Mouse (Mus musculus): Measurements from ENCODE around the gene Cpa3. TPM values are rescaled to one million over a fixed set of nuclear protein-coding genes. Genes with fewer than 3 reads are reported as not detected.

The Cpa3 gene
- polyA plus RNA-seq (2016; fragmentation: Nextera tagmentation; extraction: Ambion mirVana), result 3.6 and 4.2 TPM in 2 replicates

- no peaks in the 10 kb centered on the region for H3K9me3 ChIP-seq (replicated peaks)
- H3K27ac ChIP-seq, result no peak within 1 kb of the TSS
- WGBS (ENCODE audit: insufficient replicate concordance), result 24% methylated on average over 3 of the region's 3 CpGs
- no peaks in the 10 kb centered on the region for H3K4me1 ChIP-seq
- no peak within 1 kb of the TSS for H3K9ac ChIP-seq
- H3K4me3 ChIP-seq, result no peak within 1 kb of the TSS
- no peak for ATAC-seq
- H3K4me2 ChIP-seq, result no peak within 1 kb of the TSS
- H3K27me3 ChIP-seq (replicated peaks), result no peaks in the 10 kb centered on the region
- no peaks in the 10 kb centered on the region for H3K36me3 ChIP-seq
These were observed at the start of gene Cpa3 for GRCm38 (mm10) chr3:20242050-20242449. Cpa3 (minus strand) TSS chr3:20242181.

- ATAC-seq, result no peak
- H3K4me3 ChIP-seq, result no peak overlapping the region
- no peak overlapping the region for H3K9ac ChIP-seq
- H3K27ac ChIP-seq, result no peak overlapping the region
- H3K36me3 ChIP-seq, result no peaks in the 10 kb centered on the region
- H3K4me1 ChIP-seq, result no peaks in the 10 kb centered on the region; the same call in 1 of the 2 replicates
- no peaks in the 10 kb centered on the region for H3K9me3 ChIP-seq (replicated peaks)
- no peak overlapping the region for H3K4me2 ChIP-seq
- no peaks in the 10 kb centered on the region for H3K27me3 ChIP-seq (replicated peaks)
These were observed 49.4 kb upstream of the Cpa3 start for GRCm38 (mm10) chr3:20291370-20291769.

- Histone ChIP-seq H3K4me1 (no peaks in the 10 kb centered on the region), H3K27me3 (replicated peaks) (no peaks in the 10 kb centered on the region), H3K27ac (no peak overlapping the region), H3K4me2 (no peak overlapping the region), H3K4me3 (no peak overlapping the region), H3K9ac (no peak overlapping the region), H3K36me3 (no peaks in the 10 kb centered on the region), H3K9me3 (replicated peaks) (no peaks in the 10 kb centered on the region)
- no peak for ATAC-seq
- WGBS (ENCODE audit: insufficient replicate concordance), result 78% methylated on average over 2 of the region's 2 CpGs
These were observed 46.8 kb upstream of the Cpa3 start for GRCm38 (mm10) chr3:20288761-20289160.

GRCm38 (mm10) chr3:20281796-20282195 lies 39.8 kb upstream of the Cpa3 start:
- Histone ChIP-seq H3K4me3 (no peak overlapping the region), H3K27ac (no peak overlapping the region), H3K9ac (no peak overlapping the region), H3K4me1 (no peaks in the 10 kb centered on the region), H3K36me3 (no peaks in the 10 kb centered on the region), H3K4me2 (no peak overlapping the region), H3K9me3 (replicated peaks) (no peaks in the 10 kb centered on the region), H3K27me3 (replicated peaks) (no peaks in the 10 kb centered on the region)
- WGBS (ENCODE audit: insufficient replicate concordance), result 30% methylated on average over 1 of the region's 1 CpGs
- ATAC-seq, result no peak

- Histone ChIP-seq H3K36me3 (no peaks in the 10 kb centered on the region), H3K4me2 (no peak within 1 kb of the TSS), H3K9me3 (replicated peaks) (no peaks in the 10 kb centered on the region), H3K4me3 (no peak within 1 kb of the TSS), H3K27me3 (replicated peaks) (no peaks in the 10 kb centered on the region), H3K27ac (no peak within 1 kb of the TSS), H3K4me1 (no peaks in the 10 kb centered on the region), H3K9ac (no peak within 1 kb of the TSS)
- ATAC-seq, result no peak
- WGBS (ENCODE audit: insufficient replicate concordance), result 76% methylated on average over 3 of the region's 3 CpGs
These were observed 33.7 kb upstream of the Cpa3 start, which contains the start of gene Cpb1 for GRCm38 (mm10) chr3:20275633-20276032. Cpb1 (minus strand) TSS chr3:20275733.

- Histone ChIP-seq H3K9me3 (replicated peaks) (no peaks in the 10 kb centered on the region), H3K9ac (no peak overlapping the region), H3K4me2 (no peak overlapping the region), H3K27me3 (replicated peaks) (no peaks in the 10 kb centered on the region), H3K27ac (no peak overlapping the region), H3K4me3 (no peak overlapping the region), H3K36me3 (no peaks in the 10 kb centered on the region), H3K4me1 (no peaks in the 10 kb centered on the region)
- WGBS (ENCODE audit: insufficient replicate concordance), result 36% methylated on average over 9 of the region's 9 CpGs
- ATAC-seq, result no peak
These were observed 12.8 kb upstream of the Cpa3 start for GRCm38 (mm10) chr3:20254566-20255479.

- no peak overlapping the region for H3K9ac ChIP-seq
- no peaks in the 10 kb centered on the region for H3K4me1 ChIP-seq
- no peak overlapping the region for H3K4me3 ChIP-seq
- H3K4me2 ChIP-seq, result no peak overlapping the region
- no peaks in the 10 kb centered on the region for H3K9me3 ChIP-seq (replicated peaks)
- H3K27me3 ChIP-seq (replicated peaks), result no peaks in the 10 kb centered on the region
- no peaks in the 10 kb centered on the region for H3K36me3 ChIP-seq
- WGBS (ENCODE audit: insufficient replicate concordance), result 26% methylated on average over 1 of the region's 1 CpGs
- no peak for ATAC-seq
- no peak overlapping the region for H3K27ac ChIP-seq
These were observed 1.9 kb upstream of the Cpa3 start for GRCm38 (mm10) chr3:20243913-20244312.

- Histone ChIP-seq H3K9me3 (replicated peaks) (no peaks in the 10 kb centered on the region), H3K4me3 (no peak overlapping the region), H3K9ac (no peak overlapping the region), H3K27ac (no peak overlapping the region), H3K27me3 (replicated peaks) (no peaks in the 10 kb centered on the region), H3K4me2 (no peak overlapping the region), H3K36me3 (no peaks in the 10 kb centered on the region), H3K4me1 (no peaks in the 10 kb centered on the region)
- no peak for ATAC-seq
- WGBS (ENCODE audit: insufficient replicate concordance), result 39% methylated on average over 3 of the region's 3 CpGs
These were observed 2.2 kb downstream of the Cpa3 start for GRCm38 (mm10) chr3:20239741-20240140.

- Histone ChIP-seq H3K36me3 (no peaks in the 10 kb centered on the region), H3K27ac (no peak overlapping the region), H3K9me3 (replicated peaks) (no peaks in the 10 kb centered on the region), H3K9ac (no peak overlapping the region), H3K4me3 (no peak overlapping the region), H3K4me1 (no peaks in the 10 kb centered on the region), H3K27me3 (replicated peaks) (no peaks in the 10 kb centered on the region), H3K4me2 (no peak overlapping the region)
- ATAC-seq, result no peak
- WGBS (ENCODE audit: insufficient replicate concordance), result 50% methylated on average over 1 of the region's 1 CpGs
These were observed 5.0 kb downstream of the Cpa3 start for GRCm38 (mm10) chr3:20236965-20237364.

- Histone ChIP-seq H3K27ac (no peak overlapping the region), H3K9ac (no peak overlapping the region), H3K27me3 (replicated peaks) (no peaks in the 10 kb centered on the region), H3K9me3 (replicated peaks) (no peaks in the 10 kb centered on the region), H3K36me3 (no peaks in the 10 kb centered on the region), H3K4me2 (no peak overlapping the region), H3K4me1 (no peaks in the 10 kb centered on the region), H3K4me3 (no peak overlapping the region)
- WGBS (ENCODE audit: insufficient replicate concordance), result 26% methylated on average over 1 of the region's 1 CpGs
- ATAC-seq, result no peak
These were observed 13.0 kb downstream of the Cpa3 start for GRCm38 (mm10) chr3:20229027-20229426.

- H3K9me3 ChIP-seq (replicated peaks), result no peaks in the 10 kb centered on the region
- H3K9ac ChIP-seq, result no peak overlapping the region
- no peak overlapping the region for H3K27ac ChIP-seq
- H3K27me3 ChIP-seq (replicated peaks), result no peaks in the 10 kb centered on the region
- WGBS (ENCODE audit: insufficient replicate concordance), result 65% methylated on average over 2 of the region's 2 CpGs
- H3K4me1 ChIP-seq, result no peaks in the 10 kb centered on the region
- H3K4me2 ChIP-seq, result no peak overlapping the region
- H3K36me3 ChIP-seq, result no peaks in the 10 kb centered on the region
- ATAC-seq, result no peak
- no peak overlapping the region for H3K4me3 ChIP-seq
These were observed 16.6 kb downstream of the Cpa3 start for GRCm38 (mm10) chr3:20225429-20225828.

GRCm38 (mm10) chr3:20222926-20223698 lies 18.9 kb downstream of the Cpa3 start:
- Histone ChIP-seq H3K27ac (no peak overlapping the region), H3K27me3 (replicated peaks) (no peaks in the 10 kb centered on the region), H3K36me3 (no peaks in the 10 kb centered on the region), H3K4me1 (no peaks in the 10 kb centered on the region), H3K9ac (no peak overlapping the region), H3K9me3 (replicated peaks) (no peaks in the 10 kb centered on the region), H3K4me3 (no peak overlapping the region), H3K4me2 (no peak overlapping the region)
- ATAC-seq, result no peak
- WGBS (ENCODE audit: insufficient replicate concordance), result 53% methylated on average over 9 of the region's 9 CpGs
